Mouse (Mus musculus): Measurements from ENCODE around the gene Pdcd1lg2.

GRCm38 (mm10) chr19:29420397-29420796, 9.7 kb downstream of the Pdcd1lg2 start:
- no peak for TF ChIP-seq CTCF (conservative IDR thresholded peaks at IDR 0.05; ENCODE audit: low read length)
- TF ChIP-seq POU5F1 (IDR thresholded peaks at IDR 0.05; ENCODE audit: borderline replicate concordance, low read length), result no peak
